Mouse (Mus musculus) gonadal fat pad, adult 2 months (tissue): Measurements from ENCODE around the gene Erc2. TPM values are rescaled to one million over a fixed set of nuclear protein-coding genes. Genes with fewer than 3 reads are reported as not detected.
"Not testable (repeated sequence)": the region's sequence is repeated elsewhere in the genome, so short reads cannot be mapped to it uniquely, and the experiment has no call there.

Source experiments
- DNase-seq: peaks from one replicate; pipeline ENCODE4 v3.0.0-alpha.2; 2012; ENCODE audit warnings: low read depth
- polyA plus RNA-seq: library from polyadenylated mRNA; depleted of rRNA; stranded (reverse); fragments of >200 nt; gene quantifications from 2 replicates; pipeline ENCODE4 v1.2.3, GENCODE M21; 2012

Erc2 gene
- polyA plus RNA-seq, 1 experiment = 3.1 TPM

DNA sequence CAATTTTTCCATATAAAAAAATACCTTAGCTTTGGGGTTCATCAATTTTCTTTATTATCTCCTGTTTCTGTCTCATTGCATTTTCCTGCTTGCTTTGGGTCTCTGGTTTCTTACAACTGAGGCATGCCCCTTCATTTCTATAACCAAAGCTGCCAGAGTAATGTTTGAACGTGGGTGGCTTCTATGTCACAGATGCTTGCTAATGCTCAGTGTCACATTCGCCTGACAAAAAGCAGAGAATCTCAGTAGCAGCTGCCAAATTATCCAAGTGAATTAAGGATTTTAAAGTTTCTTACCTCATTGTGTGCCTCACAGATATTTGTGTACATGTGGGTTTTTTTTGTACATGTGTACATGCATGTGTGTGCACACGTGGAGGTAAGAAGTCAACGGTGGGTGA is 210.0 kb downstream of the Erc2 start:
- no peak for DNase-seq

DNA sequence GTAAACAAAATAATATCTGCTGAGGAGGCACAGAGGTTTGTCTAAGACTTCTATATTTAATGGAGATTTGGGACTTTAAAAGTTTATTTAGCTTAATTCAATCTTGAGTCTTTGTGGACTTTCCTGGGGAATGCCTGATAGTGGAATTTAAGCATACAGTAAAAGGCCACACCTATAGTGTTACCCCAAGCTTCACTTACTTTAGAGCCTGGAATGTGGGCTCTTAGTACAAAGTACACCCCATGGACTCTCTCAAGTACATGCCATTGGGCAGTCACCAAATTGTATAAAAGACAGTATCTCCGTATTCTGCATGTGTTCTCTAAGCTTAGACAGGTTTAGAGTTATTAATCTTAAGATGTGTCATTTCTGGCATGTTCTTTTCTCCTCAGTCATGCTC is 213.1 kb downstream of the Erc2 start:
- no peak for DNase-seq

DNA sequence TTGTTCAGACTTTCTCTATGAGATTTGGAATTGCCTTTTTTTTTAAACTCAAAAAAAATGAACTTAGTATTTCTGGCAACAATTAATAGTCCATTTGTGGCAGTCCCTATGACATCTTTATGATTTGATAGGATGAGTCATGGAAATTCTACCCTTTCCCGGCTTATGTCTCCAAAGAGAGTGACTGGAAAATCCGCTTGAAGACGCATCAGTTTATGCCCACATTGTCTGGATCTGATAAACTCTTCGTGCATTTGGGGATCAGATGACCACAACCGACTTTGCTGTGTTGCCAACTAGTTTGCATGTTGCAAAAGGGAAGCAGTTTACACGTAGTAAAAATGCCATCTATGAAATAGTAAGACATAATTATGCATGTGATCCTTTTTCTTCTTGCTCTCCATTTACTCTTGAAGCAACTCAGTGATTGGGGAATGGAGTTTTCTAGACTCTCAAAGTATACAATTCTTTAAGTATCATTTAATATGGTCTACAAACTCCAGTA is 215.4 kb downstream of the Erc2 start:
- DNase-seq = no peak

DNA sequence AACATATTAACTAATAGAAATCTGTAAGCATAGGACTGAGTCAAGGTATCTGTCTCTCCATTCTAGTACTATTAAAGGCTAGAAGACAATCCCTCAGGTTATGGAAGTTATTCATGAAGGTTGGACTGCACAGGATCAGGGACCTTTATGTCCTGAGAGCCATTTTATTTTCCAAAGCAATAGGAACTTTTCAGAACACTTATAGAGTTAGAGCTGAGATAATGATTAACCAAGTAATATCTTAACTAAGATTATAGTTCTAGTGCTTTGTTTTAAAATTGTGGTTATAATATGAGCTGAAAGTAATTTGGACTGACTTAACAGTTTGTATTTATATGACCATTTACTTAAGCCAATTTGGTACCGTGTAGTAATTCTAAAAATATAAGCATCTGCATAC is 217.9 kb downstream of the Erc2 start:
- DNase-seq = no peak

DNA sequence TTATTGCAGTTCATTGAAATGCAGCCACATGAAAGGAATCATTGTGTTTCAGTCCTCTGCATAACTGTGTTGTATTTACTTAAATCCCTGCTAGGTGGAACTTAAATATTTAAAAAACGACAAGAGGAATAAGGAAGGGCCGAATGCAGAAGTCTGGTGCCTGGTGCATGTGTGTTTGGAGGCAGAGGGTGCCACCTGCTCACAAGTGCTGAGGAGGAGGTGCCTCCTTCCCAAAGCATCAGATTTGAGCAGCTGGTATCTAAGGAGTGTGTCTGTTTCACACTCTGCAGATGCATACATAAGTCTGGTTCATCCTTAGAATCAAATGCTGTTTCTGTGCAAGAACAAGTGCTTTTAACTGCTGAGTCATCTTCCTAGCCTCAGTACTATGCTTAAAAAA is 224.6 kb downstream of the Erc2 start:
- no peak for DNase-seq

DNA sequence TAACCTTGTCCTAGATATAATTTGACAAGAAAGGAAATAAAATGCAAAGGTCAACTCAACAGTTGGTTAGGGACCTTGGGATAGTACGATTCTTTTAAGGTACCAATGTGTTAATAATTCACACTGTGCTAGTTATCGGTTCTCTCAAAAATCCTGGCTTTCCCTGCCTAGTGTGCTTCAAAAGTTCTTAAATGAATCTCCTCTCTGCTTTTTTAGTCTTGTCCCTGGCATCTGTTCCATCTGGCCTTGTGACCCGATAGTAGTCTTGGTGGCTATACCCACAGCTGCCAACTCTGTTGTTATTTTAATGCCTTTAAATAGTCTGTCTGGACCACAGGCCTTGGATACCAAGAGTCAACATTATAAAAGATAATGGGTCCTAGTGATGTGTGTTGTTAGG is 225.1 kb downstream of the Erc2 start:
- DNase-seq = no peak

DNA sequence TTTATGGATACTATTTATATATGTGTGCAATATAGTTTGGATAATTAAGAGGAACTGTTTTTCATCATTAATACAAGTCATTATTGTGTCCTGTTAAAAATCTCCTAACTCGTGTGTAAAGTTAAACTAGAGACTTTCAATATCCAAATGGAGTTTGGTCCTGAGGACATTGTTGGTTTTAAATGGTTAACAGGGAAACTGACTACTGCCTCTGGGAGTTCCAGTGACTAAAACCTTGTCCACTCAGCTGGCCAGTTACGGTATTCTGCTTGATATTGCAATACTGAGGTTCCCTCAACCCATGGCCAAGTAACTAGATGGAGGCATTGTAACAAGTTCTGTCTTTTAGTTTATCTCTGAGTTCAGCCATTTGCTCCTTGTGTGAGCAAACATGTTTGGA is 229.0 kb downstream of the Erc2 start:
- no peak for DNase-seq

DNA sequence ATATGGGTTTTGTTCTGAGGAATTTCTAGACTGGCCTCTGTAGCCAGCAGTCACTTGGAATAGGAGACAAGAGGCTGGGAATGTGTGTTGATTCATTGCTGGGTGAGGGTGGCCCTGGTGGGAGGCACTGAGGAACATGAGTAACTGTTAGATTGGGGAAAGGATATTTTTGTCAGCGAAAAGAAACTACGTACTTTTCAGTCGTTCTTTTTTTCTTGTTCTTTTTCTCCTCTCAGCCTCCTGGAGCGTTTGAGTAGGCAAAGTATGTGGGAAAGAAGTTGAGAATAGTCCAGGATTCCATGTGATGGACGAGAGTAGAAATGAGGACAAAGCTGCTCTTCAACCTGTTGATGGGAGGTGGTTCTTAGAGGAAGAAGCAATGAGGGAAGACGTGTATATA is 230.4 kb downstream of the Erc2 start:
- no peak for DNase-seq

DNA sequence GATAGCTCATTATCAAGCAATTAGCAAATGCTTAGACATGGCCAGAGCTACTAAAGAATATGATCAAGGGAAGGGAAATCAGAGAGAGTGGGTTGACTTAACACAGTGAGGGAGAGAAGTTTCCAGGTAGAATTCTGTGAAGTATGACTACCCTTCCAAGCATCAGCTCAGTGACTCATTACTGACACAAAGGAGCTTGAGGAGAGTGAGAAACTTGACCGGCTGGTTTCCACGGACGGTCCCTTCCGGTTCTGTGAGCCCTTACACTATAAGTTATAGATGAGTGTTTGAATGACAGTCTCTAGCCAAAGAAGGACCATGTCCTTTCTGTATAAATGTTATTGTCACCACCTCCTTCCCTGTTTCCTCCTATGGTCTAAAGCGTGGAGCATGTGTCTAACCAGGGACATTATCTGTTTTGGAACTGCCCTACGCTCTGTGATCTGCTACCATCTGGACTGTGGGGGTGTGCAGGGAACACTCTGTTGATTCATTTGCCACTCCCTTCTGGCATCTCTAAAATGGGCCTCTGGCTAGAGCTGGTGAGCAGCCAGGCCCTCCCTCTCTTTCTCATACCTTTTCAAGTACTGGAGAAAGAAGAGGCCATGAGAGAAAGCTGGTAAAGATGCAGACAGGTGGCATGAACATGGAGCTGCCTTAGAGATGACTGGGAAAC is 238.3 kb downstream of the Erc2 start:
- DNase-seq = no peak

DNA sequence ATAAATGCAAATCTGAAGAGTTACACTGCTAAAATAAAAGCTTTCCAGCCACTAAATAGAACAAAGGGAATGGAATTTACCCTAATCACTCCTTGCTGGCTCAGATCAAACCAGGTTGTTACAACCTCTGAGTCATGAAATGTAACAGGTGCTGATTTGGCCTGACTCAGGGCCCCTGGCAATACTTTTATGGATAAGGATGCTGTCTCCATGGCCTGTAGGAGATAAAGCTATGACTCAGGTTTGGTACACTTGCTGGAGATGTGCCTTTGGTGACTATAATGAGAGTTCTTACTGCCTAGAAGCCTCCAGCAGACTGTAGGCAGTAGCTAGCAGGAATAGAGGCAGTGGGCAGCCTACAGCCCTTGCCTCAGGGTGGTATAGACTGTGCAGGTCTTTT is 240.1 kb downstream of the Erc2 start:
- DNase-seq = no peak

DNA sequence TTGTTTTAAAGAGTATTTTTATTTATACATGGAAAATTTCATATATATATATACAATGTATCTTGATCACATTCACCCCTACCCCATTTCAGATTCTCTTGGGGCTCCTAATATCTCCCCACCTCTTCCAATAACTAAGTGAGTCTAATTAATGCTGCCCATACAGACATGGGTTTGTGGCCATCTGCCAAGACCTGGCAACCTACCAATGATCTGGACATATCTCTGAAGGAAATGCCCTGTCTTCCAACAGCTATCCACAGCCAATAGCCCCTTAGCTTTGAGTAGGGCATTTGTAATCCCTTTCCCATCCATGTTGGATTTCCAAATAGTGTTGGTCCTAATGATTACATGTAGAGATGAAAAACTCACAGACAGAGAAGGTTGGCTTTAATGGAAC is 245.2 kb downstream of the Erc2 start:
- DNase-seq = no peak

DNA sequence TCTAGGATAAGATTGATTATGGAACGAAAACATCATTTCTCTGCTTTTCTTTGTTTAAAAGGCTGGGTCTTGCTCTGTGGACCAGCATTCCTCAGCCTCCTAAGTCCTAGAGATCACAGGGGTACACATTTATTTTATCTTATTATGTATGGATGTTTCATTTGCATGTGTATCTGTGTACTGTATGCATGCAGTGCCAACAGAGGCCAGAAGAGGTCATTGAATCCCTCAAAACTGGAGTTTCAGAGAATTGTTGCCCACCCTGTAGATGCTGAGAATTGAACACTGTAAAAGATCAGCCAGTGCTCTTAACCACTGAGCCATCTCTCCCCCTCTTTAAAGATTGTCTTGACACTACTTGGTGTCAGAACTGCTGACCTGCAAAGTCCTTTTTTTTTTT is 251.4 kb downstream of the Erc2 start:
- no peak for DNase-seq

DNA sequence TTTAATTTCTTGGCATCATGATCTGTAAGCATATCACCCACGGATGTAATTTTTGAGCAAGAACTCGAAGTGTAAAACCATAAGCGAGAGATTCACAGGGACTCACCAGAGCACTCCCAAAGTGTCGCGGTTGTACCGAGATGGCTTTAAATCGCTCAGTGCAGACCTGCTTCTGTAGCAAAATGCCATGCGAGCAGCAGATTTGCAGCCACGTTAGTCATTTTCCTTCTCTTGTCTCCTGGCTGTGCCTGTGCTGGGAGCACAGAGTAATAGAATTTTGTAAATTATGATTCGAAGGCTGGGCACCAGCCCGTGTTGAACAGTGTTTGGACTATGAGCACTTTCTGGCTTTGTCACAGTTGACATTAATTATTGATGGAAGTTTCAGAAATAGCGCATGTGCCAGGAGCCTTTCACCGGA is 253.8 kb downstream of the Erc2 start:
- no peak for DNase-seq

DNA sequence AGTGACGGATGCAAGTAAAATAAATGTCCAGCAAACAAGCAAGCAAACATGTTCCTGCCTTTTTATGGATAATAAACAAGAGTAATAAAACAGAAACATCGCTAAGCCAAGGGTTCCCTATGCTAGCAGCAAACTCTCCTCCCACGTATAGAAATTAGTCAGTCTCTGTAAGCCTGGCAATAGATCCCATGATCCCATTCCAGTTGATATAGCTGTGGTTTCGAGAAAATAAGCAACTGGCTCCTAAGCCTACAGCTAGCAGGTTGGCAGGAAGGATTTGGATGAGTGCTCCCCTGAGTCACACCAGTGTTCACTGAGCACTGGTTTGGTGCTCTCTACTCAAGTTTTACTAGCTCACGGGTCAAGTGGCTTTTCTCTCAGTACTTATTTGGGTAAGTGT is 259.7 kb downstream of the Erc2 start:
- no peak for DNase-seq

DNA sequence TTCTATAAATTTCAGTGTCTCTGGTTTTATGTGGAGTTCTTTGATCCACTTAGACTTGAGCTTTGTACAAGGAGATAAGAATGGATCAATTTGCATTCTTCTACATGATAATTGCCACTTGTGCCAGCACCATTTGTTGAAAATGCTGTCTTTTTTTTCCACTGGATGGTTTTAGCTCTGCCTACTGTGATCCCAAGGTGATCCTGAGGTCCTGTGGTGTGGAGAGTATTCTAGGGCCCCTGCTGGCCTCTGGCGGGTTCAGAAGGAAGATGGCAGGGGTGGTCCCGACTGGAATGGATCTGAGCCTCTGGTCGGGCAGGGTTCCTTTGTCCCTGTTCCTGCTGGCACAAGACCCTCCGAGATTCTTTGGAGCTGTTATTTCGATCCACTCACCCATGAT is 264.1 kb downstream of the Erc2 start:
- DNase-seq = not testable (repeated sequence)

DNA sequence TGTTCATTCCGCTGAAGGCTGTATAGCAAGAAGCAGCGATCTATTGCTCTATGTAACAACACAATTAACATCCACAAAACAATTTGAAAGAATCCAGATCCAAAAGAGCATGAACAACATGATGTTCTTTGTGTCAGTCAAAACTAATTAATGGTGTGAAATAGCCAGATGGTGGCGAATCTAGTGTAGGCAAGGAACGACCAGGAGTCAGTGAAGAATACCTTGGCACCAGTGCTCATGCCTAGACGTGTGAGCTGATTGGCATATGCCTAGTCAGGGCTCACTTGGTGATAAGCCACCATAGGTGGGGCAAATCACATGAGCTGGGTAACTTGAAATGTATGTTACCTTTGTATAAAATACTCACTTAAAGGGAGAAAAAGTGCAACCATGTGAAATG is 265.3 kb downstream of the Erc2 start:
- no peak for DNase-seq

DNA sequence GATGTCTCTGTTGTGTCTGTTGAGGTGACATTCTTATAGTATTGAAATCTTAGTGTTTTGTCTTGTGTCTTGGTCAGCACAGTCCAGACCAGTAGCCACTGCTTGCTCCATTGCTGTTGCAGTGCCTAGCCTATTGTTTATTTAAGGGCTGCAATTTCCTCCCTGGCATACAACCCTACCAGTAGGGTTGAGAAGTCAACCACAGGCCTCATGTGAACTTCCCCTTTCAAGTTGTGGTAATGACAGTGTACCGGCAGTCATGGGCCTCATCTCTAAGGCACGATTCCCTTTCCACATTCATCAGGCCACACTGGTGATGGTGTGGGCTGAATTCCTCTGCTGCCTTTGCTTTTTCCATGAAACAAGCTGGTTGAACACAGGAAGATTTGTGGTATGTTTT is 267.4 kb downstream of the Erc2 start:
- no peak for DNase-seq

DNA sequence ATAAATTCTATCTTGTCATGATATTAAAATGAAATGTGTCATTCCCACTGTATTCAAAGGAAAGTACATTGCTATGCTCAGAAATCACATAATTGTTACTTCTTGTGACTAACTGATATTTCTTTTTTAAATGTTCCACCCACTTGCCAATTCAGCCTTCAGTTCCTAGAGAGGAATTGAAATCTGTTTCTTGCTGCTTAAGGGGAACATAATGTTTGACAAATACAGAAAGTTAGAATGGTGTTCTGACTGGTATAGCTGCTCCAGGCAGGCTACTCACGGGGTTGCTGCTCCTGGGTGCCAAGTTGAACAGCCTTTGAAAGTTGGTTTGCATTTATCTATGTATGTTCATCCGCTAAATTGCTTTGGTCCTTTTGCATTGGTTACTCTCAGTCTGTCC is 270.2 kb downstream of the Erc2 start:
- DNase-seq = no peak

DNA sequence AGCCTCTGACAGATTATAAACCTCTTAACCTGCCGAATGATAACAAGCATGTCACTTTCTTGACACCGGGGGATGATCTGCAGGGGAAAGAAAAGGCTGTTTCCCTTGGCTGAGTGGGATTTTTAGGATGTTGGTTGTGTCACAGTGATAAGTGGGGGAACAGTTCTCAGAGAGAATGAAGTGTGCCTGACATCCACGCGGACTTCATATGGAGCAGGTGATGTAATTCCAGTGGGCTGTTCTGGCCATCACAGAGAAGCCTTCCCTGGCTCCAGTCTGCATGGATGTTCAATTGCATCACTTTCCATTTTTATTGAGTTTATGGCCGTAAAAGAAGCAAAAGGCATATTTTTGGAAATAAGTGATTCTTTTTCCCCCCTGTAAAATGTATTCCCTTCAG is 279.5 kb downstream of the Erc2 start:
- no peak for DNase-seq

DNA sequence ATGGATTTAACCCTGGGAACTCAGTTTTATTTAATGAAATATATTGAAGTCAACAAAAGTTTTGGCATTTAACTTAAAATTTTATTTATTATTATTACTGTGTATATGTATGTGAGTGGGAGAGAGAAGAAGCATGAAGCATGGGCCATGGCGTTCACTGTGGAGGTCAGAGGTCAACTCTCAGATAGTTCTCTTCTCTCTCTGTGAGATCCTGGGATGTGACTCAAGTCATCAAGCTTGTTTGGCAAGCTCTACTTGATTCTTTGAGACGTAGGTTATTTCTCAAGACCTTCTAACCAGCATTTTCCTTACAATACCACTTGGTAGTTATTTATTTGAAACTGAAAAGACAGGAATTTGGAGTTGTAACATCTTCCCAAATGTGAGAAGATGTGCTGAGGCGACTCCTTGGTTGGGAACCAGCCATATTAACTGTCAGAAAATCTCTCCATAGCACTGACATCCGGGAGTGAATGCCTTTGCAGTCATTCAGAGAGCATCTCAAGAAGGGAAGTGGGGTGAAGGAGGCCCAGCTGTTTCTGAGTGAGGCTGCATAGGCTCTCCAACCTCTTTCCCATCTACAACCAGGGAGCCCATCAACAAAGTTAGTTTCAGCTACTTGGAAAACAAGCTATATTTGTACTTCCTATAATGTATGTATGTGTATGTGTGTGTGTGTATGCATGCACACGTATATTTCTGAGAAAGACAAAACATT is 299.6 kb downstream of the Erc2 start:
- no peak for DNase-seq

DNA sequence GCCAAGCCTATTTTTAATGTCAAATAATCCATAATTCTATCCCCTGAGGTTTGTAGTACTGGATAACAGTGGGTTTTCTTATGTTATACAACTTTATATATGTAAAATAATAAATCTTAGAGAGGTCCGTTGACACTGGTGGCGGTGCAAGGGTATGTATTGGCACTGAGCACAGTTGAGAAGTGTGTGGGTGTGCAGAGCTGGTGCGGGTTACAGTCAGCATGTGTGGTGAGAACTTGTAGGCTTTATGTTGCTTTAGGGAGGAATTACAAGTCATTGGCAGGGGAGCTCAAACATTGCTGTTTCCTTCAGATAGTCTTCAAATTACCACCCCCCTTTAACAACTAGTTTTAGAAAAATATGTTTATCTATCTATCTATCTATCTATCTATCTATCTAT is 305.1 kb downstream of the Erc2 start:
- DNase-seq = no peak

DNA sequence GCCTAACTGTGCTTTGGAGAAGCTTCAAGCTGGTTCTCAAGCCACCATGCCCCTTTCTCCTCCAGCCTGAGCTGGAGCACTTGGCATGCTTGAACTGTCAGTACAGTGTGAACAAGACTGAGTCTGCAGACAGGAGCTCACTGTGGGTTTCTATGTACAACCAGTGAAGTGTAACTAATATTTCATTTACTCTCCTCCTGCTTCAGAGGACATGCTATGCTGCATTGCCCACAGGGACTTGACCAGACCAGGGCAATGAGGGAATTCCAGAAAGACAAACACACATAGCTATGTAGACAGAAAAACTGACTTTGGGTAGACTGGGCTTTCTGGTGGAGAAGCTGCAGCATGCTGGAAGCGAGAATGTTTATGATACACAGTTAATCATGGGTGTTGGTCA is 311.3 kb downstream of the Erc2 start:
- DNase-seq = no peak

DNA sequence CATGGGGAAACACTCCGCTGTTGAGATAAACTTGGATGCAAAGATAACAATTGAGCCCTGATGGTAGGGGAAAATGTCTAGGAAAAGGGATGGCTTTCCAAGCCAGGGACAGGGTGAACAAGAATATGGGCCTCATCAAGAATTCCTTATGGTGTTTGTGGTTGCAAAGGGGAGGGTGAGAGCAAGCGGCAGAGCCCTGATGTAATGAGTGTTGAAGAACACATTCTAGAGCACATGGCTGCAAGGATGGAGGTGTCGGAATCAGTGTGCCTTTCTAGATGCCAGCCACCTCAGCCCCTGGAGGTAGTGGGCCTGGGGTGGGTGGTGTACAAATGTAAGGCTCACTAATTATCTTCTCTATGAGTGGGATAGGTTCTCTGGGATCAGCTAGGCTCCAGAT is 313.5 kb downstream of the Erc2 start:
- DNase-seq = no peak

DNA sequence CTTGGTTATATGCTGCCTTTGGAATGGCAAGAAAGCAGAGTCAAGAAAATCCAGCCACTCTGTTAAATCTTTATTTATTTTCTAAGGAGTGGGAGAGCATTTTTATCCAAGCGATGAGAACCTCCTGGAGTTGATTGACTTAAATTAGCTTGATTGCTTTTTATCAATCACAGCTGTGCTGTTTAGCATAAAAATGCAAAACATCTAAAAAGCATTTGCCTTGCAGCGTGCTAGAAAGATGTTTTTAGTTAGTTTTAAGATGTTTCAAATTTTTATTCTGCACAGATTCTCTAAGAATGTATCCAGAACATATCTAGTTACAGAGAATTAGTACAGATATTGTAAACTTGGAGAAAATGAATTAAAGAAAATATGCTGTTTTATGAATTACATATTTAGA is 315.7 kb downstream of the Erc2 start:
- DNase-seq = no peak
